Mouse (Mus musculus) left cerebral cortex, postnatal 36 days (tissue): ENCODE measurements around the gene Cpsf4. TPM values are rescaled to one million over a fixed set of nuclear protein-coding genes. Genes with fewer than 3 reads are reported as not detected.
A peak's percentile ranks its signal among the peaks of the same experiment; 100 is the strongest.
"Not testable (repeated sequence)": the region's sequence is repeated elsewhere in the genome, so short reads cannot be mapped to it uniquely, and the experiment has no call there.

Source experiments
- DNase-seq, 2 experiments: peaks; one replicate each; pipeline ENCODE4 v3.0.0; 2021 to 2022; ENCODE audit warnings: low spot score in 2 of 2, mixed read lengths in 1 of 2
- intact Hi-C: fragments of 180-260 bp; cut with DNase I; formaldehyde crosslinking; loops from one replicate; pipeline ENCODE4 v1.15.1; 2025
- total RNA-seq, 2 experiments: library from RNA; stranded (reverse); gene quantifications; 2 replicates each; pipeline ENCODE4 v1.2.3; 2021

Cpsf4 gene
- total RNA-seq, 2 experiments from 2014 or later, result 23.2 to 26.9 TPM

GRCm38 (mm10) chr5:145217746-145218145, 50.7 kb downstream of the Cpsf4 start:
- DNase-seq, result no peak
- intact Hi-C loops, result no loop called here

GRCm38 (mm10) chr5:145218206-145218605, 51.2 kb downstream of the Cpsf4 start:
- intact Hi-C loops, result no loop called here
- no peak for DNase-seq

GRCm38 (mm10) chr5:145218671-145219070, 51.7 kb downstream of the Cpsf4 start:
- intact Hi-C loops, result no loop called here
- DNase-seq, result no peak

GRCm38 (mm10) chr5:145219981-145220380, 53.0 kb downstream of the Cpsf4 start:
- intact Hi-C loops, result no loop called here
- DNase-seq, result no peak

- no peak for DNase-seq
- intact Hi-C loops, result no loop called here
Measured at GRCm38 (mm10) chr5:145222840-145223239, 55.8 kb downstream of the Cpsf4 start.

GRCm38 (mm10) chr5:145223395-145223794, 56.4 kb downstream of the Cpsf4 start:
- intact Hi-C loops, result no loop called here
- no peak for DNase-seq

GRCm38 (mm10) chr5:145226453-145226852, 59.4 kb downstream of the Cpsf4 start:
- no peak for DNase-seq
- intact Hi-C loops, result no loop called here

- intact Hi-C loops, DNase-seq: not testable (repeated sequence)
Measured at GRCm38 (mm10) chr5:145229283-145229682, 62.3 kb downstream of the Cpsf4 start.

GRCm38 (mm10) chr5:145230641-145231040, 63.6 kb downstream of the Cpsf4 start:
- no peak for DNase-seq
- intact Hi-C loops, result loop anchor here (2.0 to 10.0 kb wide), 2 partner anchors 26 to 134 kb away; partner anchors contain the start of gene Zkscan5

- intact Hi-C loops, result loop anchor here (2.0 to 10.0 kb wide), 2 partner anchors 27 to 133 kb away; partner anchors contain the start of gene Zkscan5
- DNase-seq, result peak; percentile 98 to 99
Measured at GRCm38 (mm10) chr5:145231367-145231871, 64.4 kb downstream of the Cpsf4 start, which contains the start of gene Zfp655. TSS of gene Zfp655 (plus strand) at chr5:145231715.

Other genes with a start within 250 kb of the Cpsf4 start
- 10 to 100 TPM; 34.6 to 37.2 TPM for gene Smurf1, start 201.4 kb upstream of the Cpsf4 start, total RNA-seq
- not detected for gene Gm4871, start 134.5 kb upstream of the Cpsf4 start, total RNA-seq
- not detected for gene 1700018F24Rik, start 124.2 kb upstream of the Cpsf4 start, total RNA-seq
- gene Arpc1a, start 83.4 kb upstream of the Cpsf4 start, total RNA-seq, result 100 to 1,000 TPM; 194 to 211 TPM
- gene Kpna7, start 83.2 kb upstream of the Cpsf4 start, total RNA-seq, result not detected
- 10 to 100 TPM; 23.6 to 24.1 TPM for gene Arpc1b, start 53.0 kb upstream of the Cpsf4 start, total RNA-seq
- 100 to 1,000 TPM in 1 of 2 experiments, 10 to 100 TPM in 1; 93.9 to 102 TPM for gene Pdap1, start 27.0 kb upstream of the Cpsf4 start, total RNA-seq
- 10 to 100 TPM; 78.7 to 89.9 TPM for gene Bud31, start 26.9 kb upstream of the Cpsf4 start, total RNA-seq
- gene Ptcd1, start 105 bp upstream of the Cpsf4 start, total RNA-seq, result 10 to 100 TPM; 20.7 to 21.9 TPM
- gene Atp5j2, start 24.8 kb downstream of the Cpsf4 start, total RNA-seq, result 100 to 1,000 TPM; 219 to 270 TPM
- 10 to 100 TPM; 12.6 to 14.3 TPM for gene Zkscan14, start 34.7 kb downstream of the Cpsf4 start, total RNA-seq
- 10 to 100 TPM; 10.8 to 11.9 TPM for gene Zkscan5, start 37.3 kb downstream of the Cpsf4 start, total RNA-seq
- 10 to 100 TPM; 31.2 to 31.6 TPM for gene Zfp655, start 64.5 kb downstream of the Cpsf4 start, total RNA-seq
- gene Zscan25, start 113.3 kb downstream of the Cpsf4 start, total RNA-seq, result 10 to 100 TPM; 20.6 to 21.0 TPM
- under 1 TPM in 1 of 2 experiments, not detected in 1; 0.25 TPM for gene Cyp3a57, start 178.1 kb downstream of the Cpsf4 start, total RNA-seq